Mouse (Mus musculus): ENCODE data around the gene Eif4b. TPM values are rescaled to one million over a fixed set of nuclear protein-coding genes. Genes with fewer than 3 reads are reported as not detected.

The Eif4b gene
- polyA plus RNA-seq (2015; fragmentation: Nextera tagmentation; extraction: Ambion mirVana): 67.5 and 79.6 TPM in 2 replicates

DNA sequence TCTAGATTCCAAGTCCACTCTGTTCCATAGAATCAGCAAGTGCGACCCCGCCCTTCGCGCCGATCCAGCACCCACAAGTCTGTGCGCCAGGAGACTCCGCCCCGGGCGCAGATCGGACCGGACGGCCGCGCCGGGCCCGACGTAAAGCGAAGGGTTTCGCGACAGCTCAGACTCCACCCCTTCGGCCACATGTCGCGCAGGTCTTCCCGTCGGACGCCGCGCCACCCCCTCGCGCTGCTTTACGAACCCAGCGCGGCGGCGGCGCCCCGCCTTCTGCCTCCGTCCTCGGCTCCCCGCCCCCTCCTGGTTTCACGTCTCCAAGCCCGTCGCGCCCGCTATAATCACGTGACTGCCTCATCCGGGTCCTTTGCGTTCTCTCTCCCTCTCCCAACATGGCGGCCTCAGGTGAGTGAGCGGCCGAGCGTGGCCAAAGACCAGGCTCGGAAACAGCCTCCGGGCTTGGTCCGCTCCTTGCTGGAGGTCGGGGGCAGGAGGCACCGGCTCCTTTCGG lies at the start of gene Eif4b:
TSS of gene Eif4b (plus strand) at position 215 of the 511 bp plus-strand sequence.
- Histone ChIP-seq H3K4me1 (replicated peaks) (peaks cover 66% of the 10 kb centered on the region), H3K4me2 (peak within 1 kb of the TSS; percentile 94), H3K27ac (peak within 1 kb of the TSS; percentile 90), H3K27me3 (no peaks in the 10 kb centered on the region), H3K4me3 (replicated peaks) (peak within 1 kb of the TSS; percentile 96), H3K36me3 (peaks cover 2% of the 10 kb centered on the region; the same call in 1 of the 2 replicates), H3K9me3 (replicated peaks) (no peaks in the 10 kb centered on the region), H3K9ac (peak within 1 kb of the TSS; percentile 98)
- under 1% methylated on average over 58 of the region's 58 CpGs for WGBS (ENCODE audit: insufficient replicate concordance)
- ATAC-seq (ENCODE audit: low read depth) (peak; percentile 90), DNase-seq (peak; percentile 99)

GRCm38 (mm10) chr15:102023888-102024287 lies 49.7 kb upstream of the Eif4b start:
- no peaks in the 10 kb centered on the region for H3K9me3 ChIP-seq (replicated peaks)
- H3K4me3 ChIP-seq (replicated peaks): no peak overlapping the region
- H3K27me3 ChIP-seq: peaks cover 46% of the 10 kb centered on the region
- H3K4me1 ChIP-seq (replicated peaks): peaks cover 38% of the 10 kb centered on the region
- no peak for ATAC-seq (ENCODE audit: low read depth)
- no peak overlapping the region for H3K27ac ChIP-seq
- 57% methylated on average over 8 of the region's 8 CpGs for WGBS (ENCODE audit: insufficient replicate concordance)
- H3K4me2 ChIP-seq: no peak overlapping the region
- H3K36me3 ChIP-seq: no peaks in the 10 kb centered on the region
- no peak for DNase-seq
- H3K9ac ChIP-seq: no peak overlapping the region

DNA sequence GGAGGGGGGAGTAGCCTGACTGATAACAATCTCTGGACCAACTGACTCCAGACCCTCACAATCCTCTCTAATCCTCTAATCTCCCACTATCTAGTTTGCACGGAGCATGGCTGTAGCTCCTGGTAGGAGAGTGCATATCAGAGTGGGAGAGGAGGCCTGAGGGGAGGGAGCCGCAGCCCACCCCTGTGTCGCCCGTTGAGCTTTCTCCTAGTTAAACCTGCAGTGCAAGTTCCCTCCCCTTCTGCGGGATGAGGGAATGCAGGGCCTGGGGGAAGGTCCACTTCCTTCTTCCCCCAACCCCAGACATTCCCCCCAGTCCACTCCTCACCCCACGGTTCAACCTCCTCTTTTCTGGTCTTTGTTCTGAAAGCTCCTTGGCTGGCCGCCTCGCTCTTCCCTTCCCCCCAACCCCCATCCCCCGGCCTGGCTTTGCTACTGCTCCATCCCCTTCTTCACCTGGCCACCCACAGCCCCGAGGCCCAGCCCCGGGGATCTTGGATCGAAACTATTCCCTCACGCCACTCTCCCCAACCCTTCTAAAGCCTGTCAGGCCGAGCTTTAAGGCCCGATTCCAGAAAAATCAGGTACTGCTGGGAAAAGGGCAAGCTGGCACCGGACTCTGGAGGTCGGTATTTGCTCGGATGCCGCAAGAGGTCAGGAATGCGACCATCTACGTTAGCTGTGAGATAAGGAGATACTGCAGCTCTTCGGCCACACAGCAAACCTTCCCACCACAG lies 48.3 kb upstream of the Eif4b start:
- DNase-seq (no peak), ATAC-seq (ENCODE audit: low read depth) (0 out of 2 replicates have a peak, but pooled peaks have one; percentile 9)
- H3K27ac ChIP-seq: peak overlapping the region; percentile 73
- 0 out of 2 replicates have a peak, but pooled peaks cover 7% of the 10 kb centered on the region for H3K36me3 ChIP-seq
- H3K4me2 ChIP-seq: peak overlapping the region; percentile 45
- no peaks in the 10 kb centered on the region for H3K9me3 ChIP-seq (replicated peaks)
- H3K4me3 ChIP-seq (replicated peaks): peak overlapping the region; percentile 29
- WGBS (ENCODE audit: insufficient replicate concordance): 6% methylated on average over 22 of the region's 22 CpGs
- H3K27me3 ChIP-seq: peaks cover 46% of the 10 kb centered on the region
- H3K9ac ChIP-seq: peak overlapping the region; percentile 36; the same call in 1 of the 2 replicates
- peaks cover 38% of the 10 kb centered on the region for H3K4me1 ChIP-seq (replicated peaks)

DNA sequence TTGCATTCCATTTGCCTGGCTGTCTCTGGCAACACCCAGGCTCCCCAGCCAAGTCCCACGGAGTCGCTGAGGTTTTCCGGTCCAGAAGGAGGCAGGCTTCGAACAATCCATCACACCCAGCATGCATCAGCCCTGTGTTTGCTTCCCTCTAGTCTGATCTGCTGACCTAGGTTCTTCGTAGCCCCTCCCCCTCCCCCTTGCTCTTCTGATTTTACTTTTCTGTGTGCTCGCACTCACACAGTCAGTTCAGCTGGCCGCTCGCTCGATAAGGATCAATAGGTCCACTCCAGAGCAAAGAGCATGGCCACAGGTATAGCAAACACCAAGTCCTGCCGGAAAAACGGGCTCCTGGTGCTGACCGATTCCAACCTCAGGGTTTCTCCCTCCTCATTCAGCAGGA lies 47.1 kb upstream of the Eif4b start:
- Histone ChIP-seq H3K4me2 (peak overlapping the region; percentile 45), H3K9me3 (replicated peaks) (no peaks in the 10 kb centered on the region), H3K4me1 (replicated peaks) (peaks cover 38% of the 10 kb centered on the region), H3K27ac (peak overlapping the region; percentile 73), H3K27me3 (peaks cover 46% of the 10 kb centered on the region), H3K4me3 (replicated peaks) (no peak overlapping the region), H3K36me3 (peaks cover 13% of the 10 kb centered on the region; the same call in 1 of the 2 replicates), H3K9ac (no peak overlapping the region)
- DNase-seq (no peak), ATAC-seq (ENCODE audit: low read depth) (peak; percentile 56)
- WGBS (ENCODE audit: insufficient replicate concordance): 9% methylated on average over 12 of the region's 12 CpGs

GRCm38 (mm10) chr15:102028040-102028439 lies 45.5 kb upstream of the Eif4b start, which contains the start of gene Krt18:
Gene Krt18, plus strand, starts transcription at chr15:102028180.
- Histone ChIP-seq H3K4me1 (replicated peaks) (peaks cover 34% of the 10 kb centered on the region), H3K27me3 (peaks cover 46% of the 10 kb centered on the region), H3K9ac (peak within 1 kb of the TSS; percentile 67), H3K4me3 (replicated peaks) (peak within 1 kb of the TSS; percentile 59), H3K36me3 (peaks cover 20% of the 10 kb centered on the region), H3K4me2 (peak within 1 kb of the TSS; percentile 64), H3K27ac (peak within 1 kb of the TSS; percentile 58), H3K9me3 (replicated peaks) (no peaks in the 10 kb centered on the region)
- DNase-seq (peak; percentile 21), ATAC-seq (ENCODE audit: low read depth) (peak; percentile 50)
- WGBS (ENCODE audit: insufficient replicate concordance): under 1% methylated on average over 28 of the region's 28 CpGs

GRCm38 (mm10) chr15:102034121-102035053 lies 39.2 kb upstream of the Eif4b start:
- H3K9me3 ChIP-seq (replicated peaks): no peaks in the 10 kb centered on the region
- H3K36me3 ChIP-seq: peaks cover 20% of the 10 kb centered on the region
- H3K27ac ChIP-seq: no peak overlapping the region
- no peak for DNase-seq
- no peaks in the 10 kb centered on the region; the same call in 1 of the 2 replicates for H3K4me1 ChIP-seq (replicated peaks)
- no peak for ATAC-seq (ENCODE audit: low read depth)
- no peaks in the 10 kb centered on the region for H3K27me3 ChIP-seq
- H3K4me3 ChIP-seq (replicated peaks): no peak overlapping the region
- no peak overlapping the region for H3K9ac ChIP-seq
- H3K4me2 ChIP-seq: no peak overlapping the region
- WGBS (ENCODE audit: insufficient replicate concordance): 58% methylated on average over 16 of the region's 16 CpGs

- WGBS (ENCODE audit: insufficient replicate concordance): 58% methylated on average over 4 of the region's 4 CpGs
- Histone ChIP-seq H3K4me1 (replicated peaks) (no peaks in the 10 kb centered on the region), H3K9me3 (replicated peaks) (no peaks in the 10 kb centered on the region), H3K27me3 (no peaks in the 10 kb centered on the region), H3K4me2 (no peak overlapping the region), H3K27ac (no peak overlapping the region), H3K4me3 (replicated peaks) (no peak overlapping the region), H3K9ac (no peak overlapping the region), H3K36me3 (no peaks in the 10 kb centered on the region)
- DNase-seq: no peak
- ATAC-seq (ENCODE audit: low read depth): no peak
These were observed 33.3 kb upstream of the Eif4b start for GRCm38 (mm10) chr15:102040277-102040676.

DNA sequence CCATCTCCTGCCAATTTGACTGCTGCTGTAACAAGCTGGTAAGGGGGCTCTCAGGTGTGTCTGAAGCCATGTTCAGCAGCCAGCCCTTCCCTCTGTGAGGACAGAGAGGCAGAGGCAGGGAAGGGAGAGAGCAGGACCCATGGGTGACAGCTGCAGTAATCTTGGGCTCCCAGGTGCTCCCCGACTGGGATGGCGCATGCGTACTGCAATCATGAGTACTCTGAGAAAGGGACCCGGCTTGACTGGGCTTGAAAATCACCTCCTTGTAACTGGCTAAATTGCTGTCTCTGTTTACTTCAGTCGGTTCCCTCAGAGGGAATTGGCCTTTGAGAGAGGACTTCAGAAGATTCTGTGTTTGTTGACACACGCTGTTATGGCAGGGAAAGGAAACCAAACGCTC lies 31.6 kb upstream of the Eif4b start:
- Histone ChIP-seq H3K27me3 (no peaks in the 10 kb centered on the region), H3K4me2 (no peak overlapping the region), H3K27ac (no peak overlapping the region), H3K4me3 (replicated peaks) (no peak overlapping the region), H3K36me3 (no peaks in the 10 kb centered on the region), H3K9me3 (replicated peaks) (no peaks in the 10 kb centered on the region), H3K4me1 (replicated peaks) (no peaks in the 10 kb centered on the region), H3K9ac (no peak overlapping the region)
- WGBS (ENCODE audit: insufficient replicate concordance): 35% methylated on average over 7 of the region's 7 CpGs
- DNase-seq (no peak), ATAC-seq (ENCODE audit: low read depth) (no peak)

- no peak overlapping the region for H3K27ac ChIP-seq
- no peaks in the 10 kb centered on the region for H3K27me3 ChIP-seq
- no peaks in the 10 kb centered on the region for H3K9me3 ChIP-seq (replicated peaks)
- ATAC-seq (ENCODE audit: low read depth) (no peak), DNase-seq (no peak)
- H3K4me2 ChIP-seq: no peak overlapping the region
- 67% methylated on average over 3 of the region's 3 CpGs for WGBS (ENCODE audit: insufficient replicate concordance)
- H3K9ac ChIP-seq: no peak overlapping the region
- H3K4me1 ChIP-seq (replicated peaks): no peaks in the 10 kb centered on the region
- no peaks in the 10 kb centered on the region for H3K36me3 ChIP-seq
- H3K4me3 ChIP-seq (replicated peaks): no peak overlapping the region
These were observed 28.8 kb upstream of the Eif4b start for GRCm38 (mm10) chr15:102044745-102045144.

DNA sequence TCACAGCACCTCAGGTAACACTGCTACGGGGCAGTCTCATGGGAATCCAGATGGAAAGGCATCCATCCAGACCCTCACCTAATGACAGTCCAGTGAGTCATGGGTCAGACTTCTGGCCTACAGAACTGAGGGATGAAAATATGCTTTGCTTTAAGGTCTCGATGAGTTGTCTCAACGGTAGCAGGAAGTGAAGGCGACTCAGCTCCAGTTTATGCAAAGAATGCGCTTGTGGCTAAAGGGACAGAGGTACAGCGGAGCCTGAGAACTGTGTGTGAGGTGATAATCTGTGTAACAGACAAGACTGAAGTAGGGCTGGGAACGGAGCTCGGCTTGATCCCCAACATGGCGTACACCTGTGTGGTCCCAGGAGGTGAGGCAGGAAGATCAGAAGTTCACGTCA lies 27.9 kb upstream of the Eif4b start:
- DNase-seq: no peak
- WGBS (ENCODE audit: insufficient replicate concordance): 67% methylated on average over 10 of the region's 10 CpGs
- no peak overlapping the region for H3K4me3 ChIP-seq (replicated peaks)
- H3K9me3 ChIP-seq (replicated peaks): no peaks in the 10 kb centered on the region
- peaks cover under 1% of the 10 kb centered on the region; the same call in 1 of the 2 replicates for H3K27me3 ChIP-seq
- no peak overlapping the region for H3K4me2 ChIP-seq
- no peak for ATAC-seq (ENCODE audit: low read depth)
- H3K36me3 ChIP-seq: no peaks in the 10 kb centered on the region
- no peaks in the 10 kb centered on the region for H3K4me1 ChIP-seq (replicated peaks)
- H3K27ac ChIP-seq: no peak overlapping the region
- no peak overlapping the region for H3K9ac ChIP-seq

DNA sequence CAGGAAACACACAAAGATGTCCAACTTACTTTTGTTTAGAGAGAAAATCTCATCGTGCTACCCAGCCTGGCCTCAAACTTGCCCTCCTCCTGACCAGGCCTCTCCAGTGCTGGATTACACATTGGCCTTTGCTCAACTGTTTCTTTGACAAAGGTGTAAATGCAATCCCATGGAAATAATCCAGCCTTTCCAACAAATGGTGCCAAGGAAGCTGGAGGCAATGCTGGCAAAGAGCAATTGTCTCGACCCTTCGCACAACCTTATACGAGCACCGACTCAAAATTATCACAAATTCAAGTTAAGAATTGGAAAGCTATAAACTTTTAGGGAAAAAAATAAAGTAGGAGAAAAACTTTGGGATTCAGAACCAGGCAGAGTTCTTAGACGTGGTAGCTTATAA lies 25.6 kb upstream of the Eif4b start:
- no peaks in the 10 kb centered on the region for H3K9me3 ChIP-seq (replicated peaks)
- H3K27me3 ChIP-seq: peaks cover 21% of the 10 kb centered on the region
- no peak for ATAC-seq (ENCODE audit: low read depth)
- H3K4me3 ChIP-seq (replicated peaks): no peak overlapping the region
- no peak overlapping the region for H3K9ac ChIP-seq
- no peaks in the 10 kb centered on the region for H3K36me3 ChIP-seq
- H3K27ac ChIP-seq: no peak overlapping the region
- 76% methylated on average over 6 of the region's 6 CpGs for WGBS (ENCODE audit: insufficient replicate concordance)
- peaks cover 4% of the 10 kb centered on the region; the same call in 1 of the 2 replicates for H3K4me1 ChIP-seq (replicated peaks)
- no peak for DNase-seq
- no peak overlapping the region for H3K4me2 ChIP-seq
